Mouse (Mus musculus): ENCODE results near the gene Gimap9. TPM values are rescaled to one million over a fixed set of nuclear protein-coding genes. Genes with fewer than 3 reads are reported as not detected.
"Not testable (repeated sequence)": the region's sequence is repeated elsewhere in the genome, so short reads cannot be mapped to it uniquely, and the experiment has no call there.

The Gimap9 gene
- polyA plus RNA-seq, 1 experiment, result 49.6 TPM

DNA sequence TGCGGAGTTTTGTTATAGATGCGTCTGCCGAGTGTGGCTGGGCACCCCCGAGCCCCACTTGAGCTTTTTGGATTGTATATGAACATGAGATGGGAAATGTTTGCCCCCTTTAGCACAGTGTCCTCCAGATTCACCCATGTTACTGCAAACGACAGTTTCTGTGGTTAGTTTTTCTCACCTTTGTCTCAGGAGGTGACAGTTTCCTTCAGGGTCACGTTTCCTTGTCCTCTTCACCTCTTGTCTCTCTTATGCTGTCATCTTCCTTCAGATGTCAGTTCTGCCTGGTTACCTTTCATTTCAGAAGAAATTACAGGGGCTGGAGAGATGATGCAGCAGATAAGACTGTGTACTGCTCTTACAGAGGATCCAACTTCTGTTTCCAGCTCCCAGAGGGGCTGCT, 3.8 kb downstream of the Gimap9 start:
- Histone ChIP-seq H3K4me3 (ENCODE audit: control insufficient read depth, insufficient read depth, low read length) (no peak overlapping the region), H3K27ac (ENCODE audit: control insufficient read depth, insufficient read depth, low read length) (peak overlapping the region; percentile 56), H3K4me1 (replicated peaks; ENCODE audit: control insufficient read depth, insufficient read depth, low read length) (peaks cover 32% of the 10 kb centered on the region), H3K27me3 (ENCODE audit: control insufficient read depth, insufficient read depth, low read length) (no peaks in the 10 kb centered on the region), H3K36me3 (ENCODE audit: control insufficient read depth, insufficient read depth, low read length) (peaks cover 9% of the 10 kb centered on the region)
- DNase-seq, result no peak
- TF ChIP-seq POLR2A (IDR thresholded peaks at IDR 0.05; ENCODE audit: control insufficient read depth, extremely low read depth, insufficient read depth, low read length, poor library complexity) (no peak), CTCF (IDR thresholded peaks at IDR 0.05; ENCODE audit: borderline replicate concordance, control insufficient read depth, extremely low read depth, insufficient read depth, low read length, poor library complexity) (no peak)
- 42% methylated on average over 6 of the region's 6 CpGs for WGBS

- Histone ChIP-seq H3K4me3 (ENCODE audit: control insufficient read depth, insufficient read depth, low read length) (no peak overlapping the region), H3K4me1 (replicated peaks; ENCODE audit: control insufficient read depth, insufficient read depth, low read length) (peaks cover 32% of the 10 kb centered on the region), H3K36me3 (ENCODE audit: control insufficient read depth, insufficient read depth, low read length) (peaks cover 9% of the 10 kb centered on the region), H3K27ac (ENCODE audit: control insufficient read depth, insufficient read depth, low read length) (peak overlapping the region; percentile 44), H3K27me3 (ENCODE audit: control insufficient read depth, insufficient read depth, low read length) (no peaks in the 10 kb centered on the region)
- WGBS, result 14% methylated on average over 5 of the region's 5 CpGs
- TF ChIP-seq CTCF (IDR thresholded peaks at IDR 0.05; ENCODE audit: borderline replicate concordance, control insufficient read depth, extremely low read depth, insufficient read depth, low read length, poor library complexity) (no peak), POLR2A (IDR thresholded peaks at IDR 0.05; ENCODE audit: control insufficient read depth, extremely low read depth, insufficient read depth, low read length, poor library complexity) (no peak)
- no peak for DNase-seq
Measured at GRCm38 (mm10) chr6:48680421-48680820, 4.5 kb downstream of the Gimap9 start.

DNA sequence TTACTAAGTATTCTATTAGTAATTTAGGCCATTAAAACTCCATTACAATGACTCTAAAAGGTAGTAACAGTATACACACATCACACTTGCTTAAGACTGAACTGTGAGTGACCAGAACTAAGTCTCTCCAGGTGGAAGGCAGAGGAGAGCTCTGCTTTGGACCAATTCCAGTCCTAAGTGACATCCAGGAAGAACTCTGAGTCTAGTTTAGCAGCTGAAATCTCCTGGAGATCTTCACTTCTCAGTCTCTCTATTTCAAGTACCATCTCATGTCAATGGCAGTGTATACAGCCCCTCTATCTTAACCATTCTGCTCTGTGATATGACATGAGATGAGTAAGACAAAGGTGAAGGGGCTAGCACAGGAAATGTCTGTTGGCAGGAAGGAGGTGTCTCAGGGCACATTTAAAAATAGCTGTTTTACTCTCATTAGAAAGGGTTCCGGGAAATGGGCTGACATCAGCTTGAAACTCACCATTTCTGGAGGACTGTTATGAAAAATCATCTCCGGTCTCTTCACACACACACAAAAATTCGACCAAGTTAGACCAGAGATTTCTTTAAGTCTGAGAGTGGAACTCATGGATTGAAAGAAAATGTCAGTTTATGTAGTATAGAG, 5.7 kb downstream of the Gimap9 start:
- no peak overlapping the region for H3K4me3 ChIP-seq (ENCODE audit: control insufficient read depth, insufficient read depth, low read length)
- WGBS, result 6% methylated on average over 3 of the region's 3 CpGs
- peak overlapping the region; percentile 56 for H3K27ac ChIP-seq (ENCODE audit: control insufficient read depth, insufficient read depth, low read length)
- TF ChIP-seq POLR2A (IDR thresholded peaks at IDR 0.05; ENCODE audit: control insufficient read depth, extremely low read depth, insufficient read depth, low read length, poor library complexity), result no peak
- TF ChIP-seq CTCF (IDR thresholded peaks at IDR 0.05; ENCODE audit: borderline replicate concordance, control insufficient read depth, extremely low read depth, insufficient read depth, low read length, poor library complexity), result no peak
- H3K4me1 ChIP-seq (replicated peaks; ENCODE audit: control insufficient read depth, insufficient read depth, low read length), result peaks cover 40% of the 10 kb centered on the region
- H3K27me3 ChIP-seq (ENCODE audit: control insufficient read depth, insufficient read depth, low read length), result no peaks in the 10 kb centered on the region
- peak; percentile 45 for DNase-seq
- H3K36me3 ChIP-seq (ENCODE audit: control insufficient read depth, insufficient read depth, low read length), result peaks cover 9% of the 10 kb centered on the region

DNA sequence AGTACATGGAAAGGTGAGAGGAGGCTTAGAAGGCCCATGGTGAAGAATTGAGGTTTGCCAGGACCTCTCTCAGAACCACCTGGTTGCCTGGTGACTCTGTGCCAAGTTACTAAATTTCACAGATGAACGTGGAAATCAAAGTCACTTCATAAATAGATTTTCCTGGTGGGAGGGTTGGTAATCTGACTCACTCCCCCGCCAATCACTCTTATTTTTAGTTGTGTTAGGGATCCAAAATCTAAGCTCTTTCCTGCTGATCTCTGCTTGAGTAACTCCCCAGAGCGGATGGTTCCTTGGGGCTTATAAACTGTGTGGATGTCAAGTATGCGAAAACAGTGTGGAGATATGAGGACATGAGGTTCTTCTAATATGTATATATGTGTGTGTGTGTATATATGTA, 6.3 kb downstream of the Gimap9 start:
- Histone ChIP-seq H3K27ac (ENCODE audit: control insufficient read depth, insufficient read depth, low read length) (peak overlapping the region; percentile 50), H3K36me3 (ENCODE audit: control insufficient read depth, insufficient read depth, low read length) (peaks cover 9% of the 10 kb centered on the region), H3K4me1 (replicated peaks; ENCODE audit: control insufficient read depth, insufficient read depth, low read length) (peaks cover 46% of the 10 kb centered on the region), H3K27me3 (ENCODE audit: control insufficient read depth, insufficient read depth, low read length) (no peaks in the 10 kb centered on the region), H3K4me3 (ENCODE audit: control insufficient read depth, insufficient read depth, low read length) (no peak overlapping the region)
- no peak for DNase-seq
- WGBS, result 71% methylated on average over 4 of the region's 4 CpGs
- TF ChIP-seq POLR2A (IDR thresholded peaks at IDR 0.05; ENCODE audit: control insufficient read depth, extremely low read depth, insufficient read depth, low read length, poor library complexity), result no peak
- no peak for TF ChIP-seq CTCF (IDR thresholded peaks at IDR 0.05; ENCODE audit: borderline replicate concordance, control insufficient read depth, extremely low read depth, insufficient read depth, low read length, poor library complexity)

- DNase-seq; H3K27ac ChIP-seq (ENCODE audit: control insufficient read depth, insufficient read depth, low read length); H3K4me3 ChIP-seq (ENCODE audit: control insufficient read depth, insufficient read depth, low read length); H3K27me3 ChIP-seq (ENCODE audit: control insufficient read depth, insufficient read depth, low read length); H3K36me3 ChIP-seq (ENCODE audit: control insufficient read depth, insufficient read depth, low read length): not testable (repeated sequence)
- WGBS, result 96% methylated on average over 4 of the region's 4 CpGs
- peaks cover 45% of the 10 kb centered on the region for H3K4me1 ChIP-seq (replicated peaks; ENCODE audit: control insufficient read depth, insufficient read depth, low read length)
Measured at GRCm38 (mm10) chr6:48683263-48683821, 7.4 kb downstream of the Gimap9 start.

DNA sequence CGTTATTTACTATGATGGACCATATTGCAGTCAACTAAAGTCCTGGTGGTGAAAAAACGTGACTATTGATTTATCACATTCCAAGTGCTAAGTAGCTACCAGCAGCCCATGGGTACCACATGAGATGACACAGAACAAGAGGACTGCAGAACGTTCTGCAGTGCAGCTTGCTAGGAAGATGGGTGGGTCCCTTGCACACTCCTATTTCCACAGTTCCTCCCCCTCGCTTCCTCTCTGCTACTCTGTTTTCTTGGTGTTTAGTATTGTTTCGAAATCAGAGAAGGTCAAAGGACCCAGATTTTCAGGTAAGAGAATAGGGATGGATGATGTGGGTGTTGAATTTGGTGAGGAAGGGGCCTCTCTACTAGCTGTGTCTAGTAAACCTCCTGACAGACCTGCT, 8.4 kb downstream of the Gimap9 start, which contains the start of gene Gimap4:
Gene Gimap4 (plus strand): TSS at position 231 of the 400 bp plus-strand sequence.
- Histone ChIP-seq H3K4me1 (replicated peaks; ENCODE audit: control insufficient read depth, insufficient read depth, low read length) (peaks cover 40% of the 10 kb centered on the region), H3K27me3 (ENCODE audit: control insufficient read depth, insufficient read depth, low read length) (no peaks in the 10 kb centered on the region), H3K36me3 (ENCODE audit: control insufficient read depth, insufficient read depth, low read length) (no peaks in the 10 kb centered on the region; the same call in 1 of the 2 replicates), H3K27ac (ENCODE audit: control insufficient read depth, insufficient read depth, low read length) (peak within 1 kb of the TSS; percentile 92), H3K4me3 (ENCODE audit: control insufficient read depth, insufficient read depth, low read length) (peak within 1 kb of the TSS; percentile 41)
- WGBS, result 58% methylated on average over 5 of the region's 5 CpGs
- DNase-seq, result no peak
- TF ChIP-seq CTCF (IDR thresholded peaks at IDR 0.05; ENCODE audit: borderline replicate concordance, control insufficient read depth, extremely low read depth, insufficient read depth, low read length, poor library complexity) (no peak), POLR2A (IDR thresholded peaks at IDR 0.05; ENCODE audit: control insufficient read depth, extremely low read depth, insufficient read depth, low read length, poor library complexity) (no peak)

Measured in thymus, adult 2 months (tissue).